Mouse (Mus musculus) induced T-regulatory cell, adult 2 months (primary cell): ENCODE data around the gene Cpeb3.
"Not testable (repeated sequence)": the region's sequence is repeated elsewhere in the genome, so short reads cannot be mapped to it uniquely, and the experiment has no call there.

ENCODE experiments used
- DNase-seq: peaks from one replicate; pipeline ENCODE4 v3.0.0-alpha.2; 2012; ENCODE audit warnings: low read depth

Gene Cpeb3

GRCm38 (mm10) chr19:37208176-37208755 lies at the start of gene Cpeb3:
Cpeb3 (minus strand) TSS chr19:37208601.
- peak; percentile 58 for DNase-seq

GRCm38 (mm10) chr19:37255321-37255720 lies 46.9 kb upstream of the Cpeb3 start:
- no peak for DNase-seq

DNA sequence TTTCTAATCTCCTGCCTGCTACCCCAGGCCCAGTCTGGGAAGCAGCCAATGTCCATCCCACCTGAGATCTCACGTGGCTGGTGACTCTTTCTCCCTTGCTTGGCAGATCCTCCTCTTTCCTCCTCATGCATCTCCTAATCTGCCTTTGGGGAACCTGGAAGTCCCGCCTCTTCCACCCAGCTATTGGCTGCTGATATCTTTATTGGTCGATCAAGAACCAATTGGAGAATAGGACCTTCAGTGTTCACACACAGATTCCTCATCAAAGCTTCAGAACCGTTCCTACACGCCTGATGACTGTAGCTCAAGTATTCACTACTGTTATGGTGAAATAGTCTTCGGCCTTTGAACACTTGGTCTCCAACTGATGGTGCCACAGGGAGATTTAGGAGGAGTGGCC lies 43.7 kb upstream of the Cpeb3 start:
- DNase-seq = peak; percentile 19

GRCm38 (mm10) chr19:37248199-37248598 lies 39.8 kb upstream of the Cpeb3 start:
- DNase-seq = no peak

GRCm38 (mm10) chr19:37246859-37247258 lies 38.5 kb upstream of the Cpeb3 start:
- DNase-seq = no peak

- no peak for DNase-seq
Observed at GRCm38 (mm10) chr19:37242707-37243106, 34.3 kb upstream of the Cpeb3 start.

DNA sequence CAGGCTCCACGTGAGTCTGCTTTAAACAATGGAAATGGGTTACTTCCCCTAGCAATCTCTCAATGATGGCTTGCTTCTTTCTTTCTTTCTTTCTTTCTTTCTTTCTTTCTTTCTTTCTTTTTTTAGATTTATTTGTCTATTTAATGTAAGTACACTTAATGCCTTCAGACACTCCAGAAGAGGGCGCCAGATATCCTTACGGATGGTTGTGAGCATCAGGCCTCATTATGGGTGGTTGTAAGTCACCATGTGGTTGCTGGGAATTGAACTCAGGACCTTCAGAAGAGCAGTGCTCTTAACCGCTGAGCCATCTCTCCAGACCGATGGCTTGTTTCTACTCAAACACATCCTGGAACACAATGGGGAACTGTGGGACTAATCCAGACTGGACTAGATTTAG lies 32.8 kb upstream of the Cpeb3 start:
- DNase-seq = peak; percentile 35

- DNase-seq = peak; percentile 21
Observed at GRCm38 (mm10) chr19:37239096-37239495, 30.7 kb upstream of the Cpeb3 start.

DNA sequence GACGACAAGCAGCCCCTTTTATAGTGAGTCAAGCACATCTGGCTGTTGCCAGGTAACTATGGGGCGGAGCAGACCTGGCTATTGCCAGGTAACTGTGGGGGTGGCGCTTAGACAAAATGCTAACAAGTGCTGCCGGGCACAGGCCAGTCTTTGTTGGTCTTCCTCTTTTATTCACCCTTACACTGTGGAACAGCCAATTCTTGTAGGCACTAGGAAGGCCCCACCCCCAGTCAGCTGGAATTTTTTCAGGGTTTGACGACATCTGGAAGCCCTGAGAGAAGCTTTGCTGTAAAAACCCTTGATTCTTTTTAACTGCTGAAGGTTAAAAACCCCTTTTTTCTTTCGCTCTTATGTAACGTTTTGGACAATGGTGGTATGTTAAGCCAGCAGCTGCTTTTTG lies 30.2 kb upstream of the Cpeb3 start:
- DNase-seq = no peak

DNA sequence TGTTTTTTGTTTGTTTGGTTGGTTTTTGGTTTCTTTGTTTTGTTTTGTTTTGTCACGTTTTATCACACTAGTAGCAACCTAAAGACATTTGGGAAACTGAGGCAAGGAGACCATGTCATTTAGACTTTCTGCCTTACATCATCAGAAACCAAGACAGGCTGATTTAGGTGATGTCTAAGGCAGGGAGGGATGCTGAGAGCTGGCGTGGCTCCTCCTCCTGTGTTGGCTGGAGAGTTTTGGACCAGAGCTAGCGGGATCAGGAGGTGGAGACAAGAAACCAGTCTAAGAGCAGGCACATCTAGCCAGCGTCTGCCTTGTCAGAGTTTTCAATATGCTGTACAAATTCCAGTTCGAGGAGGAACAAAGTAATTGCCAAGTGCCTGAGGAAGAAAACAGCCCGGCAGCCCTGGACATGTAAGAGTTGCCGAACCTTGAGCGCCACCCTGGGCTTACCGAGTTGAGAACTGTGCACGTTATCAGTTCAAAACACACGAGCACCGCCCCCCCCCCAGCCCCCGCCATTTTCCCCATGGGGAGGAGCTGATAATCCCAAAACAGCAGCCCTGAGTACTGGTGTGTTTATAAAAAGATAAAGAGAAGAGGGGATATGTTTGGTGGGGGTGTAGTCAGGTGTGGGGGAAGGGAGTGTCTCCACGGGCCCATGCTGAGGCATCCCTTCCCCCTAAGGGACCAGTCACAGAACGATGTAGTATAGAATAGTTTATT lies 29.5 kb upstream of the Cpeb3 start:
- no peak for DNase-seq

DNA sequence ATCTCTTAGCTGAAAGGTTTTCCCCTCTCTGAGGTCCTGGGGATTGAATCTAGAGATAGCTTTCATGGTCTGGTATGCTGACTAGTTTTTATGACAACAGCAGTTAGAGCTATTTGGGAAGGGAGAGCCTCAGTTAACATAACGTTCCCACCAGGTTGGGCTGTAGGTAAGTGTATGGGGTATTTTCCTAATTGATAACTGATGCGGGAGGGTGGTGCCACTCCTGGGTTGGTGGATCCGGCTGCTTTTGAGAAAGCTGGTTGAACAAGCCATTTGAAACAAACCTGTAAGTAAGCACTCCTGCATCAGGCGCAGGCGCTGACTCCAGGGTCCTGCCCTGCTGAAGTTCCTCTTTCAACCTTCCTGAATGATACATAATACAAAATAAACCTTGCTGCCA lies 28.9 kb upstream of the Cpeb3 start:
- DNase-seq = no peak

DNA sequence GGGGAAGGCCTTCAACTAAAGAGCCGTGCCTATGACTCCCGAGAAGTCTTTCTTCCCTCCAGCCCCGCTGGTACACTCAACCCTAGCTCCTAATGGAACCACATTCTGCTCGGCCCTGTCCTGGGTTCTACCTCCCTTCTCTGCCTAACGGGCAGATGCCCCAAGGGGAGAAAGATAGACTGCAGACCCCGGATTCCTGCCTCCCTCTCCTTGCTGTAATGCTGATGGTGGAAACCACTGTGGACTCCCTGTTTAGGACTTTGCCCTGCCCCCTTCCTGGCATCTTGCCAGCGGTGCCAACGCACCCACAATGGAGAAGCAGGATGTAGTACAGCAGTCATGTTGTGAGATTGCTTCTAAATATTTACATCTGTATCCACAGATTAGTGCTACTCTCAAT lies 27.4 kb upstream of the Cpeb3 start:
- no peak for DNase-seq

- DNase-seq = no peak
Observed at GRCm38 (mm10) chr19:37233561-37234539, 25.4 kb upstream of the Cpeb3 start.

DNA sequence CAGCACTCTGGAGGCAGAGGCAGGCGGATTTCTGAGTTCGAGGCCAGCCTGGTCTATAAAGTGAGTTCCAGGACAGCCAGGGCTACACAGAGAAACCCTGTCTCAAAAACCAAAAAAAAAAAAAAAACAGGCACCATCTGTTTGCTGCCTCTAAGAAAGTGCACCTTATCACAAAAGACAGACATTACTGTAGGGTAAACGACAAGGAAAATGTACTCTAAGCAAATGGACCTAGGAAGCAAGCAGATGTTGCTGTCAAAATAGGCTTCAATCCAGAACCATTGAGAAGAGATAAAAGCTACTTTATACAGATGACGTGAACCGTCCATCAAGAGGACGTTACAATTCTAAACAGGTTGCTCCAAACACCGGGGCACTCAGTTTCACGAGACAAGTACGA lies 24.2 kb upstream of the Cpeb3 start:
- not testable (repeated sequence) for DNase-seq

DNA sequence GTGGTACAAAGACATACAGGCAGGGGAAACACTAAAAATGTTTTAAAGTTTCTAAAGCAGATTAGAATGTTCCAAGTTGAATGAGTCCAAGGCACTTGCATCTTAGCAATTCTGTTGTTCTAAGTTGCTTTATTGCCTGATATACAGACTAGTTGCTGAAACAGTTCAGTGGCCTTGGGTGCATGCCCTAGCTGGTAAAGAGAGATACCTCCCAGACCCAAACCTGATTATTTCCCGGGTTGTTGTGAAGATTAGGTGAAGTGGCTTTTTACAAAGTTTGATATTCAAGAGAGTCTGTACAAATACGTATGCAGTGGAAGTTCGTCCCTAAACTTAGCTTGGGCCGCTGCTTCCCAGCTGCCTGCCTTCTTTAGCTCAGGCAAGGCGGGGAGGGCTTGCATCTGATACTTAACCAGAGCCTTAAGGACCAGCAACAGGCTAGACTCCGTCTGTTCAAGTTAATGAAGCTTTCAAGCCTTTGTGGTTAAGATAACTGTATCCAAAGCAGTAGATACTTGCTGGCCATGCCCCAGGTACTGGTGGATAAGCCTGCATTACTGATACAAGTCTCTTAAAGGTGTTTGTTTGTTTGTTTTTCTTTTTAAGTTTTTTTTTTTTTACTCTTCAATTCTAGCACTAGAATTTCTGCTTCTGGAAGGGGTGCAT lies 16.9 kb upstream of the Cpeb3 start:
- no peak for DNase-seq

- DNase-seq = no peak
Observed at GRCm38 (mm10) chr19:37214711-37215110, 6.3 kb upstream of the Cpeb3 start.

DNA sequence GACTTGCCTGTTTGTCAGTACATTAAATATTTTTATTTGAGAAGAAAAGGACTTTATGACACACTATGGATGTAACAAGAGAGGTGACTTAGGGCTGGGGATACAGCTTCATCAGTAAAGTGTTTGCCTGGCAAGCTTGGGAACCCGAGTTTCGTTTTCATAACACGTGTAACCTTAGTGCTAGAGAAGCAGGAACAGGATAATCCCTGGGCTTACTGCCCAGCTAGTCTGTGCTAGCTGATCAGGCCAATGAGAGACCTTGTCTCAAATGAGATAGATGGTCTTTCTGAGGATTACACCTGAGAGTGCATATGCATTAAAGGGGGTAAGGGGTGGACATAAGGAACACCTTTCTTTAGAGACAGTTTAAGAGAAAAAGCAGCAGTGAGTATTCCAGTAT lies 3.0 kb upstream of the Cpeb3 start:
- DNase-seq = no peak

DNA sequence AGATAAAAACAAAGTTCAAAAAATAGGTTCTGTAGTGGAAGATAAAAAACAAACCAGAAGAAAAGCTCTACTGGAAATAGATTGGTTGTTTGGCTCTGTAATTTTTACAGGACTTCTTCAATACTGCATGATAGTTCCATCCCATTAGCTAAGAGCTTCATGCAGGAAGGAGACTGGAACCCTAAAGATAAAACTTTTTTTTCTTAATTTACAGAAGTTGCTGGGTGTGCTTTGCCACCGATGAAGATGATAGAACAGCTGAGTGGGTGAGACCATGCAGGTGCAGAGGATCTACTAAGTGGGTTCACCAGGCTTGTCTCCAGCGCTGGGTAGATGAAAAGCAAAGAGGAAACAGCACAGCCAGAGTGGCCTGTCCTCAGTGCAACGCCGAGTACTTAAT lies 2.1 kb upstream of the Cpeb3 start:
- DNase-seq = no peak

DNA sequence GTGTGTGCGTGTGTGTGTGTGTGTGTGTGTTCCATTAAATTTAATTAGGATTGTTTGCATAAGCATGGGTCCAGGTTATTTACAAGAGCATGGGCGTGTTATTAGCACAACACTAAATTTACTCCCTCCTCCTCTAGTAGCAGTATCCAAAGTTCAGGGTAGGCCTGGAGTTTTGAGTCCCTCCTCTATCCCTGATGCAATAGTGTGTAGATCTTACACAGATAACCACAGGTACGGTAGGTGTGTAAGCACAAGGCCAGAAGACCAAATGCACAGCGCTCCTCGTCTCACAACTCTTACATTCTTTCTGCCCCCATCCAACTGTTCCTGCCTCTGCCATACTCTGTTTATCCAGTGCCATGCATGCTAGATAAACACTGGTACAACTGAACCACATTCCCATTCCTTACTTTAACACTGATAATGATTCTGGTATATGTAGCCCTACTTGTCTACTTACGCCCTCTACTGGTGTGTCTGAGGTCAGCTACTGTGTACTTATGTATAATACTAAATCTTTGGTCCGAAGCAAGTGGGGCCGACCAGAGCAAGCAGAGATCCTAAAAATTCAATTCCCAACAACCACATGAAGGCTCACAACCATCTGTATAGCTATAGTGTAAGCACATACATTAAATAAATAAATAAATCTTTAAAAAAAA lies 1.2 kb upstream of the Cpeb3 start:
- peak; percentile 13 for DNase-seq

- no peak for DNase-seq
Observed at GRCm38 (mm10) chr19:37208986-37209385, 585 bp upstream of the Cpeb3 start.

GRCm38 (mm10) chr19:37207303-37208175 lies 862 bp downstream of the Cpeb3 start, which contains the start of gene March5:
March5 (plus strand) TSS chr19:37207543.
- peak; percentile 85 for DNase-seq
